Mouse (Mus musculus): ENCODE data around the gene C2cd2. TPM values are rescaled to one million over a fixed set of nuclear protein-coding genes. Genes with fewer than 3 reads are reported as not detected.

The C2cd2 gene
- polyA plus RNA-seq, 1 experiment from 2014 or later, result 14.7 TPM

DNA sequence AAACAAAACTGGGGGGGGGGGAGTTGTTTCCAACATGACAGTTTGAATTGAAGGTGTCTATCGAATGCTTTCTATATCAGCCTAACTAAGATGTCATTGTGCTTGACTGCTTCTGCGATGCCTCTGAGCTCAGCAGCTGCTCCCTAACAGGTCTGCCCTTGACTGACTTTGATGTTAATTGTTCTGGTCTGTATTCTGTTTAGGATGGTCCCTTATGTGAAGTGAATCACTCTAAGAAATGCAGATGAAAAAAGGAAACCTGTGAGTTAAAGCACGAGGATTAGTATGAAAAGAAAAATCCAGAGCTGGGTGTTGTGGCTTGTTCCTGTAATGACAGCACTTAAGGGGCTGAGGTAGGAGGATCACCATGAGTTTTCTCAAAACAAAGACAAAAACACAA lies 26.6 kb downstream of the C2cd2 start:
- Histone ChIP-seq H3K9me3 (no peaks in the 10 kb centered on the region), H3K4me3 (no peak overlapping the region), H3K36me3 (no peaks in the 10 kb centered on the region), H3K9ac (no peak overlapping the region), H3K4me2 (no peak overlapping the region), H3K4me1 (replicated peaks) (no peaks in the 10 kb centered on the region), H3K27ac (replicated peaks) (no peak overlapping the region), H3K27me3 (no peaks in the 10 kb centered on the region)
- WGBS, result 84% methylated on average over 3 of the region's 3 CpGs
- no peak for ATAC-seq (ENCODE audit: low read depth)

DNA sequence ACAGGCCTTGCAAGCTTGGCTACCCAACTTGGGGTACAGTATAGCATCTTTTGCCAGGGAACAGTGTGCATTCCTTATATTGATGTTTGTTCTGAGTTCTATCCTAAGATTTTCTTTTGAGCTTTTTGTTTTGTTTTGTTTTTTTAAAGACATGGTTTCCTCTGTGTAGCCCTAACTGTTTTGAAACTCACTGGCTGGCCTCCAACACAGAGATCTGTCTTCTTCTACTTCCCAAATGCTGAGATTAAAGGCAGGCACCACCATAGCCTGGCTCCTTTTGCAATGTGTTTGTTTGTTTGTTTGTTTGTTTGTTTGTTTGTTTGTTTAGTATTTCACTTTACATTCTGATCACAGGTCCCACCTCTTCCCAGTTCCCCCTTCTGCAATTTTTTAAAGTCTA lies 32.2 kb downstream of the C2cd2 start:
- no peak for ATAC-seq (ENCODE audit: low read depth)
- H3K4me1 ChIP-seq (replicated peaks), result no peaks in the 10 kb centered on the region
- no peak overlapping the region for H3K4me3 ChIP-seq
- H3K9me3 ChIP-seq, result no peaks in the 10 kb centered on the region
- no peaks in the 10 kb centered on the region for H3K27me3 ChIP-seq
- no peak overlapping the region for H3K9ac ChIP-seq
- H3K4me2 ChIP-seq, result no peak overlapping the region
- no peak overlapping the region for H3K27ac ChIP-seq (replicated peaks)
- H3K36me3 ChIP-seq, result no peaks in the 10 kb centered on the region

DNA sequence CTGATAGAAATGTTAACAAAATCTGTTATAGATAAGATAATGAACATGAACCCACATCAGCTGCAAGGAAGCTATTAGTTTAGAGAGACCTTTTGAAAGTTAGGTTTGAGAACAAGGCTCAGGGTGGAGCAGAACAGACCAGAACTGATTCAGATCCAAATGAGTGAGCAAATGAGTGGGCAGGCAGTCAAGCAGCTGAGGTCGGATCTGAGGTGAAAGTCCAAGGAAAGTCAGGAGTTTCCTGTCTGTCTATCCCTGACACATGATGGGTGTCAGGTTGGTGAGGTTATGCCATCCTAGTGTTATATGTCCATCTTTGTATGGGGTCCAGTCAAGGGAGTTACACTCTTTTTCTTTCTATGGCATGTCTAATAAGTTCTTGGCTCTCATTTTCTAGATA lies 32.9 kb downstream of the C2cd2 start:
- no peaks in the 10 kb centered on the region for H3K4me1 ChIP-seq (replicated peaks)
- 44% methylated on average over 1 of the region's 1 CpGs for WGBS
- no peak overlapping the region for H3K27ac ChIP-seq (replicated peaks)
- no peak overlapping the region for H3K4me3 ChIP-seq
- no peak overlapping the region for H3K9ac ChIP-seq
- no peak for ATAC-seq (ENCODE audit: low read depth)
- H3K4me2 ChIP-seq, result no peak overlapping the region
- no peaks in the 10 kb centered on the region for H3K27me3 ChIP-seq
- no peaks in the 10 kb centered on the region for H3K36me3 ChIP-seq
- H3K9me3 ChIP-seq, result no peaks in the 10 kb centered on the region

- Histone ChIP-seq H3K4me3 (no peak overlapping the region), H3K9ac (no peak overlapping the region), H3K9me3 (no peaks in the 10 kb centered on the region), H3K4me1 (replicated peaks) (peaks cover 5% of the 10 kb centered on the region; the same call in 1 of the 2 replicates), H3K4me2 (no peak overlapping the region), H3K27ac (replicated peaks) (no peak overlapping the region), H3K27me3 (no peaks in the 10 kb centered on the region), H3K36me3 (no peaks in the 10 kb centered on the region)
- 89% methylated on average over 3 of the region's 3 CpGs for WGBS
- no peak for ATAC-seq (ENCODE audit: low read depth)
Measured at GRCm38 (mm10) chr16:97927331-97927938, 35.0 kb downstream of the C2cd2 start.

GRCm38 (mm10) chr16:97926381-97926780 lies 36.0 kb downstream of the C2cd2 start:
- Histone ChIP-seq H3K4me3 (no peak overlapping the region), H3K4me1 (replicated peaks) (peaks cover 11% of the 10 kb centered on the region), H3K4me2 (no peak overlapping the region), H3K27me3 (no peaks in the 10 kb centered on the region; the same call in 1 of the 2 replicates), H3K9me3 (no peaks in the 10 kb centered on the region), H3K36me3 (no peaks in the 10 kb centered on the region), H3K27ac (replicated peaks) (no peak overlapping the region), H3K9ac (no peak overlapping the region)
- 89% methylated on average over 9 of the region's 9 CpGs for WGBS
- ATAC-seq (ENCODE audit: low read depth), result no peak

DNA sequence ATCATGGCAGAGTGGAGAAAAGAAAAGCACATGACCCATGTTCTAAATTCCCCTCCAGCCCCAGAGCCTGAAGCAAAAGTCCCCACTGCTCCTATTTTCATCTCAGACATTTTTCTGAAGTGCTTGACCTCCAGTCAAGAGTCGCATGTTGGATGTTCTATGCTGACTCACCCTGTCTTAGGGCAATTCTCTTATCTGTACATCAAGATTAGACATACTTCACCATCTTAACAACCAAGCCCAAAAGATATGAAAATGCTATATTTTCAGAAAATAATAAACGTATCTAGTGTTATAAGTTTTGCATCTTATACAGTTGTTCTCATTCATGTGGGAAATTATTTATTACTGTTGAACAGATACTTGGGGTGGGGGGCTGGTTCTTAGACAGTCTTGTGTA lies 36.6 kb downstream of the C2cd2 start:
- no peaks in the 10 kb centered on the region; the same call in 1 of the 2 replicates for H3K27me3 ChIP-seq
- no peaks in the 10 kb centered on the region for H3K9me3 ChIP-seq
- H3K9ac ChIP-seq, result no peak overlapping the region
- no peaks in the 10 kb centered on the region for H3K36me3 ChIP-seq
- WGBS, result 81% methylated on average over 2 of the region's 2 CpGs
- H3K4me3 ChIP-seq, result no peak overlapping the region
- H3K4me2 ChIP-seq, result no peak overlapping the region
- peaks cover 16% of the 10 kb centered on the region for H3K4me1 ChIP-seq (replicated peaks)
- ATAC-seq (ENCODE audit: low read depth), result no peak
- H3K27ac ChIP-seq (replicated peaks), result no peak overlapping the region

- Histone ChIP-seq H3K4me2 (no peak overlapping the region), H3K9me3 (no peaks in the 10 kb centered on the region), H3K9ac (no peak overlapping the region), H3K27ac (replicated peaks) (no peak overlapping the region), H3K27me3 (no peaks in the 10 kb centered on the region; the same call in 1 of the 2 replicates), H3K36me3 (no peaks in the 10 kb centered on the region), H3K4me1 (replicated peaks) (peaks cover 21% of the 10 kb centered on the region), H3K4me3 (no peak overlapping the region)
- WGBS, result 91% methylated on average over 1 of the region's 1 CpGs
- no peak for ATAC-seq (ENCODE audit: low read depth)
Measured at GRCm38 (mm10) chr16:97923700-97924099, 38.7 kb downstream of the C2cd2 start.

- ATAC-seq (ENCODE audit: low read depth), result peak; percentile 62
- 0 out of 2 replicates have a peak overlapping the region, but pooled peaks have one; percentile 61 for H3K27ac ChIP-seq (replicated peaks)
Measured at GRCm38 (mm10) chr16:97922779-97923126, 39.6 kb downstream of the C2cd2 start.

GRCm38 (mm10) chr16:97921961-97922778 lies 40.2 kb downstream of the C2cd2 start:
- no peaks in the 10 kb centered on the region for H3K9me3 ChIP-seq
- H3K4me2 ChIP-seq, result peak overlapping the region; percentile 74
- no peaks in the 10 kb centered on the region; the same call in 1 of the 2 replicates for H3K27me3 ChIP-seq
- peak overlapping the region; percentile 87 for H3K4me3 ChIP-seq
- H3K9ac ChIP-seq, result peak overlapping the region; percentile 77
- under 1% methylated on average over 74 of the region's 75 CpGs for WGBS
- H3K4me1 ChIP-seq (replicated peaks), result peaks cover 21% of the 10 kb centered on the region
- H3K36me3 ChIP-seq, result no peaks in the 10 kb centered on the region
- ATAC-seq (ENCODE audit: low read depth), result peak; percentile 97
- H3K27ac ChIP-seq (replicated peaks), result peak overlapping the region; percentile 61

More at GRCm38 (mm10) chr16:97922779-97923126, 39.6 kb downstream of the C2cd2 start:
- Histone ChIP-seq H3K4me3 (peak overlapping the region; percentile 87), H3K4me1 (replicated peaks) (peaks cover 21% of the 10 kb centered on the region), H3K27me3 (no peaks in the 10 kb centered on the region; the same call in 1 of the 2 replicates), H3K9ac (peak overlapping the region; percentile 77), H3K9me3 (no peaks in the 10 kb centered on the region), H3K4me2 (peak overlapping the region; percentile 74), H3K36me3 (no peaks in the 10 kb centered on the region)
- WGBS, result 1% methylated on average over 9 of the region's 9 CpGs

- H3K4me3 ChIP-seq, result no peak overlapping the region
- H3K9me3 ChIP-seq, result no peaks in the 10 kb centered on the region
- H3K36me3 ChIP-seq, result no peaks in the 10 kb centered on the region
- peaks cover 21% of the 10 kb centered on the region for H3K4me1 ChIP-seq (replicated peaks)
- WGBS, result 98% methylated on average over 1 of the region's 1 CpGs
- H3K27me3 ChIP-seq, result no peaks in the 10 kb centered on the region; the same call in 1 of the 2 replicates
- H3K9ac ChIP-seq, result no peak overlapping the region
- no peak overlapping the region for H3K4me2 ChIP-seq
- no peak overlapping the region for H3K27ac ChIP-seq (replicated peaks)
- no peak for ATAC-seq (ENCODE audit: low read depth)
Measured at GRCm38 (mm10) chr16:97920621-97921020, 41.8 kb downstream of the C2cd2 start.

- no peaks in the 10 kb centered on the region; the same call in 1 of the 2 replicates for H3K27me3 ChIP-seq
- no peak overlapping the region for H3K27ac ChIP-seq (replicated peaks)
- H3K4me3 ChIP-seq, result no peak overlapping the region
- peaks cover 21% of the 10 kb centered on the region for H3K4me1 ChIP-seq (replicated peaks)
- 36% methylated on average over 2 of the region's 2 CpGs for WGBS
- no peak for ATAC-seq (ENCODE audit: low read depth)
- H3K9ac ChIP-seq, result no peak overlapping the region
- no peaks in the 10 kb centered on the region for H3K36me3 ChIP-seq
- no peak overlapping the region for H3K4me2 ChIP-seq
- no peaks in the 10 kb centered on the region for H3K9me3 ChIP-seq
Measured at GRCm38 (mm10) chr16:97919793-97920192, 42.6 kb downstream of the C2cd2 start.

GRCm38 (mm10) chr16:97912873-97913272 lies 49.5 kb downstream of the C2cd2 start:
- no peak for ATAC-seq (ENCODE audit: low read depth)
- Histone ChIP-seq H3K36me3 (no peaks in the 10 kb centered on the region), H3K4me1 (replicated peaks) (no peaks in the 10 kb centered on the region), H3K9me3 (no peaks in the 10 kb centered on the region), H3K9ac (no peak overlapping the region), H3K27me3 (no peaks in the 10 kb centered on the region), H3K27ac (replicated peaks) (no peak overlapping the region), H3K4me2 (no peak overlapping the region), H3K4me3 (no peak overlapping the region)
